Mouse (Mus musculus): ENCODE measurements around the gene Ccl24.

Ccl24 gene

GRCm38 (mm10) chr5:135544865-135545797, 27.7 kb downstream of the Ccl24 start, which contains the start of gene Hip1:
Hip1 (minus strand) TSS chr5:135545120.
- DNase-seq (ENCODE audit: low spot score in 2 of 2), result peak; percentile 98 to 100

- peak; percentile 41 to 47 for DNase-seq (ENCODE audit: low spot score in 2 of 2)
Observed at GRCm38 (mm10) chr5:135544032-135544558, 28.8 kb downstream of the Ccl24 start.

- no peak for DNase-seq (ENCODE audit: low spot score in 2 of 2)
Observed at GRCm38 (mm10) chr5:135537794-135538214, 35.0 kb downstream of the Ccl24 start.

- no peak for DNase-seq (ENCODE audit: low spot score in 2 of 2)
Observed at GRCm38 (mm10) chr5:135537326-135537725, 35.5 kb downstream of the Ccl24 start.

- DNase-seq (ENCODE audit: low spot score in 2 of 2), result no peak
Observed at GRCm38 (mm10) chr5:135535867-135536266, 37.0 kb downstream of the Ccl24 start.

- no peak for DNase-seq (ENCODE audit: low spot score in 2 of 2)
Observed at GRCm38 (mm10) chr5:135533431-135533830, 39.4 kb downstream of the Ccl24 start.

GRCm38 (mm10) chr5:135531306-135531845, 41.5 kb downstream of the Ccl24 start:
- no peak for DNase-seq (ENCODE audit: low spot score in 2 of 2)

GRCm38 (mm10) chr5:135529964-135530363, 42.9 kb downstream of the Ccl24 start:
- no peak for DNase-seq (ENCODE audit: low spot score in 2 of 2)

GRCm38 (mm10) chr5:135529310-135529709, 43.5 kb downstream of the Ccl24 start:
- no peak for DNase-seq (ENCODE audit: low spot score in 2 of 2)

GRCm38 (mm10) chr5:135527986-135528385, 44.9 kb downstream of the Ccl24 start:
- no peak for DNase-seq (ENCODE audit: low spot score in 2 of 2)

- no peak for DNase-seq (ENCODE audit: low spot score in 2 of 2)
Observed at GRCm38 (mm10) chr5:135524660-135525560, 47.9 kb downstream of the Ccl24 start.

- DNase-seq (ENCODE audit: low spot score in 2 of 2), result no peak
Observed at GRCm38 (mm10) chr5:135524087-135524486, 48.8 kb downstream of the Ccl24 start.

- no peak for DNase-seq (ENCODE audit: low spot score in 2 of 2)
Observed at GRCm38 (mm10) chr5:135522111-135522722, 50.6 kb downstream of the Ccl24 start.
